Mouse (Mus musculus): ENCODE measurements around the gene Obscn.

The Obscn gene

DNA sequence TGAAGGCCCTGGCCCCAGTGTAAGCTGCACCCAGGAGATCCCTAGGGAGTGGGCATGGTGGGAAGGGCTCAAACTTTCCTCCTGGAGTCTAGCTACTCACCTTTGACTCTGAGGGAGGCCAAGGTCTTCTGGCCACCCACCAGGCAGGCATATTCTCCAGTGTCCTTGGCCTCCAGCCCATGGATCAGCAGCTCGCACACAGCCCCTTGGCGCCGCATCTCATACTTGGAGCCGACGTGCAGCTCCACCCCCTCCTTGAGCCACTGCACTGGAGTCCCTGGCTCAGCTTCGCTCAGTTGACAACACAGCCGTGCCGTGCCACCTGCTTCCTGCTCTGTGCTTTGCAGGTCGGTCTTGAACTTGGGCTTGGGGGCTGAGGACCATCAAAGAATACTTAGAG lies 85.2 kb downstream of the Obscn start:
- DNase-seq, result no peak

DNA sequence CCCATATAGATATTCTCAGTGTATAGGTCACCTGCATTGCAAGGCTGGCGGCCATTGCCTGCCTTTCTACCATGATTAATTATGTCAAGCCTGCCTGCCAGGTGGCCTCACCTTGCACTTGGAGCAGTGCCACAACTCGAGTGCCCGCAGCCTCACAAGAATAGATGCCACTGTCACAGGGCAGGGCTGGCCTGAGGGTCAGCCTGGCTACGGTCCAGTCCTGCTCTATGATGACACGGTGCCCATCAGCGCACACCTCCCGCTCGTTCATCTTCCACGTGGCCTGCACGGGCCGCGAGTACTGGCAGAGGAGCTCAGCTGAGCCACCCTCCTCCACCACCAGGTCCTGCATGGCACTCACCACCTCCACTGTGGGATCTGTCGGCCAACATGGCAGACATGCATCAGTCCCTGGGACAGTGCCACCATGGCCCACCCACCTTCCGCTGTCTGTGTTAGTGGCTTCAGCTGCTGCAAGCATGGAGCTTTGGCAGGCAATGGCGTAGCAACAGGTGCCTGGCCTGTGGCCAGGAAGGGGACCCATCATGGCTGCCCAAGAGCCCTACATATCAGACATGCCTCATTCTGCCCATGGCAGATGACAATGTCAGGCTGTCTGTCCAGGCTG lies 91.4 kb downstream of the Obscn start:
- DNase-seq, result no peak

DNA sequence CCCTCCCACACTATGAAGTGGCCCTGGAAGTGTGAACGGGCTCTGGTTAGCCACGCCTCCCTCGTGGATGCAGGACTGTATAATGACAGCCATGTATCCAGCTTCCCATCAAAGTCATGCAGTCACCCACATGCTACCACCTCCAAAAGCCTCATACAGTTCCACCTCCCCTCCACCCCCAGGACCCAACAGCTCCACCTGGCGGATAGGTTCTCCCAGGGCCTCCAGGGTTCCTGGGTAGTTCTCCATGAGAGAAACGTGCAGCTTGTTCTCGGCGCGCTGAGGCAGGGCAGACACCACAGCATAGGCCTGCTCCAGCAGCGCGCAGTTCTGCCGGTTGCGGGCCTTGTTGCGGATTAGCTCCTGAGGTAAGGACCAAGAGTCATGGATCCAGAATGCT lies 107.2 kb downstream of the Obscn start:
- DNase-seq, result peak in 1 of 2 experiments; percentile 34

DNA sequence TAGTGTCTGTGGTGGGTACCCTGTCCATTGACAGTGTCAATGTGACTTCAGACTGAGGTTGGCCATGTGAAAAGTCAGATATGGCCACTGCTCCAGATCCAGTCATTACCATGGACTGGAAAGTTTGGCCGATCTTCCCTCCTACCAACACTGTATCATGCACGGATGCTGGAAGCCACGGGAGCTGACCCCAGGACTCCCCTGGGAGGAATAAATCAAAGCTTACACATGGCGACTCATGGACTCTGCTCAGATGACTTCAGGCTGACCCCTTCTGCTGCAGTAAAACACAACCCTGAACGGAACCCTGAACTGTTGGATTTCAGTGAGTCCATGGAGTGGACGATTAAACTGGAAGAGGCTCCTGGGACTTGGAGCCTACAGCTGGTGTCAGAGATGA lies 109.8 kb downstream of the Obscn start:
- DNase-seq, result peak; percentile 4 to 8

DNA sequence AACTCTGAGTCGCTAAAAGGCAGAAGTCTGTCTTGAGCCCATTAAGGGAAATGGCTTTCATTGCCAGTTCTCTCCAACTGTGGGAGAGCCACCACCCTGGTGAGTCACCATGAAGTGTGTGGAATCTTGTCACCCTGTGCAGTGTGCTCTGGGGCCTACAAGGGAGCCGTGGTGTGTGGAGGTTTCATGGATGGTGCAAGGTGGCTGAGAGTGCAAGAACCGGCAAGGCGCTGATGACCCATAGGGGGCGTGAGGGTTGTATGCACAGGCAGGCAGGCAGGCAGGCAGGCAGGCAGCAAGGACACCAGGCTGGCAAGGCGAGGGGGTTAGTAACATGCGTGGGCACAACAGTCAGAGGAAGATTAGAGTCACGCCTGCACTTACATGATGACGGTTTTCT lies 121.2 kb downstream of the Obscn start:
- DNase-seq, result peak in 1 of 2 experiments; percentile 64

DNA sequence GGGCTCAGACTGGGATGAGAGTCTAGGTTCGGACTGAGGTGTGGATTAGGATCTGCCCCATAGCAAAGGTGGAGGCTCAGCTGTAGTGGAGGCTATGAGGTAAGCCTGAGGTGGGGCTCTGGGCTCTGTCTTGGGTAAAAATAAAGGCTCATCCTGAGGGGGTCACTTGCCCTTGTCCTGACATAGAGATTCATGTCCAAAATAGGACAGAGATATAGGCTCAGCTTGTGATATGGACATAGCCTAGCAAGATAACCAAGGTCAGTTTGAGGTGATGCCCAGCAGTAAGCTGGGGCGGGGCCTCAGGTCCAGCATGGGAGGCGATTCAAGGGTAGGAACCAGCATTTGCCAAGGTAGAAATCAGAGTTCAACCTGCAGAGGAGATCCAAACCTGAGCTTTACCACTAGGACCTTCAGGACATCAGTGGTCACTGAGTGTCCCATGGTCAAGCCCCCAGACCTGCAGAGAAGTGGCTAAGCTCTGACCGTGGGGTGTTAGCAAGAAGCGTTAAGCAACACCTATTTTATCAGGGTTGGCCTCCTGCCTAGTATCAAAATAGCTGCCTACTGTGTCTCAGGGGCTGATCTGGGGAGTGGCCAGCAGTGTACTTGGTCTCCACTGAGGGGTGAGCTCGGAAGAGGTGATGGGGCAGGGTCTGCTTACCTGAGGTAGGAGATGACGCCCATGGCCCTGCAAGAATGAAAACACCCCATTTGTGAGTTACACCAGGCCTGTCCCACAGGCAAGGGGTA lies 133.7 kb downstream of the Obscn start:
- DNase-seq, result no peak

DNA sequence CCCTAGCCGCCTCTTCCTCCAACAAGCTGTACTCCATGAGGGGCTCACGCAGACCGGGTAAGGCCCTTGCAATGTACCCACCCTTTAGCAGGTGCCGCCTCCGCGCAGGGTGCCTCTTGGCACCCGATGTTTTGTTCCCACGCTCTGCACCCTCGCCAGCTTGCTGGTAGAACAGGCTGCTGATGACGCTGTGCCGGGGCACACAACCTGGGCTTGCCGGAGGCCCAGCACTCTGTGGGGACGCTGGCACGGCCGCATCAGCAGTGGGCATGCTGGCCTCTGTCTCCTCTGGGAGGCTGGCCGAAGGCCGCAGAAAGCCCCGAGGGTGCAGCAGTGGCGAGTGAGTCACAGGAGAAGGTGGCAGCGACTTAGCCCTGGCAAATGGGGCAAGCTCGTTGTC lies 135.6 kb downstream of the Obscn start:
- no peak for DNase-seq

DNA sequence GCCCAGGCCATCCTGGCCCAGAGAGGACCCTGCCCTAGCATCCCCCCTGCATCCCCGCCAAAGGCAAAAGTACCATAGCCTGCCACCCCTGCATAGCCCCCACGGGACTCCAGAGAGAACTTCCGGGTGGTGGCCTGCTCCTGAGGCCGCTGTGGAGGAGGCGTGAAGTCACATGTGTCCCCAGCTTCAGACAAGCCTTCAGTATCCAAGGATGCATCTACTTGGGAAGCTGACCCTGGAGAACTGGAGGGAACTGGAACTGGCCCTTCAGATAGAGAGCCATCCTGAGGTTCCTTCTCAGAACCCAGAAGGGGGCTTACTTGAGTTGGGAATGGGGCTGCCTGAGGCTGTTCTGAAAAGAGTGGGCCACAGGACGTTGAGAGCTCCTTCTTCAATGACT lies 136.4 kb downstream of the Obscn start:
- no peak for DNase-seq

DNA sequence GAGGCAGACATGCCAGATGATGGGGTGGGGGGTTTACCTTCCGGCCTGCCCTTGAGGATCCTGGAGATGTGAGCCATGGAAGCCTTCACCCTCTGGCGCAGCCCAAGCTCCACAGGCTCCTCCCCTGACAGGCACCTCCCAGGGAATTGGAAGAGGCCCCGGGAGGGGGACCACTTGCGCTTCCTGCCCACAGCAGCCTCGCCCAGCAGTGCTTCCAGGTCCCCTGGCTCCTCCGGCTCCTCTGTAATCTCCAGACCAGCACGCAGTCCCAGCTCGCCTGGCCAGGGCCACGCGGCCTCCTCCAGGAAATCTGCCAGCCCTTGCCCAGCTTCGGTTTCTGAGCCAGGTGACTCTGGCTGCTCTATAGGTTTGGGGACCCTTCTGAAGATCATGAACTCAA lies 137.0 kb downstream of the Obscn start:
- DNase-seq, result no peak

DNA sequence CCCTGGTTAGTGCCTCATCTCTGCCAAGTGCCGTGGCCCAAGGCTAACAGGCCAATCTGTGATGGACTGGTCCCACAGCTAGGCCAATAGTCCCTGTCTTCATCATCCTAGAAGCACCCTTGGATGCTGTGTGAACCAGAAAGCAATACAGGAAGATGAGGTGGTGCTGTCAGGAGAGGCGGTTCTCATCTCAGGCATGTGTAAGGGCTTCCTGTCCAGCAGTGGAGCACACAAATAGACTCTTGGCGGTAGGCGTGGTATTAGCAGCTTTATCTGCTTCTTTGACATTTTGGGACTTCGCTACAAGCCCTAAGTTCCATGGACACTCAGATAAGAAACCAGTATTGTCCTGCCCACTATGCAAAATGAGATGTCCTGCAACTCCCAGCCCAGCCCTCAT lies 138.7 kb downstream of the Obscn start:
- no peak for DNase-seq

DNA sequence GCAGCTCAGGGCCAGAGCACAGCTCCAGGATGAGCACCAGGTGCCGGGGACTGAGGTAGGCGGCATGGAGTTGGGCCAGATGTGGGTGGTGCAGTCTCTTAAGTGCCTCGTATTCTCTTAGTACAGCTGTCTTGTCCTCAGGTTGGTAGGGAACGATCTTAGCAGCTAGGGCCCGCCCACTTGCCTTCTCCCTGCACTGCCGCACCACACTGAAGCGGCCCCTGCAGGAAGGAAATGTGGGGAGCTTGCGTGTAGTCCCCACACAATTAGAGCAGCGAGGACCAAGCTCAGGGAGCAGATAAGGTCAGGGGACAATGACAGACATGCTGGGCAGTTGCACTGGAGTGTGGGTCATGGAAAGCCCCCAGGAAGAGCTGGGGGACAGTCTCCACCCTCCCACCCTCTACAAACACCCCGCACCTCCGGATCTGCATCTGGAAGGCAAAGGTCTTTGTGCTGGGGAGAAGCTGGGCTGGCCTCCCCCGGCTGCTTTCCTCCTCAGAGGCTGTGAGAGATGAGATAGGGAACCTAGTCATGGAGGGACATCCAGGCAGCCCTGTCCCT lies 140.3 kb downstream of the Obscn start:
- no peak for DNase-seq

DNA sequence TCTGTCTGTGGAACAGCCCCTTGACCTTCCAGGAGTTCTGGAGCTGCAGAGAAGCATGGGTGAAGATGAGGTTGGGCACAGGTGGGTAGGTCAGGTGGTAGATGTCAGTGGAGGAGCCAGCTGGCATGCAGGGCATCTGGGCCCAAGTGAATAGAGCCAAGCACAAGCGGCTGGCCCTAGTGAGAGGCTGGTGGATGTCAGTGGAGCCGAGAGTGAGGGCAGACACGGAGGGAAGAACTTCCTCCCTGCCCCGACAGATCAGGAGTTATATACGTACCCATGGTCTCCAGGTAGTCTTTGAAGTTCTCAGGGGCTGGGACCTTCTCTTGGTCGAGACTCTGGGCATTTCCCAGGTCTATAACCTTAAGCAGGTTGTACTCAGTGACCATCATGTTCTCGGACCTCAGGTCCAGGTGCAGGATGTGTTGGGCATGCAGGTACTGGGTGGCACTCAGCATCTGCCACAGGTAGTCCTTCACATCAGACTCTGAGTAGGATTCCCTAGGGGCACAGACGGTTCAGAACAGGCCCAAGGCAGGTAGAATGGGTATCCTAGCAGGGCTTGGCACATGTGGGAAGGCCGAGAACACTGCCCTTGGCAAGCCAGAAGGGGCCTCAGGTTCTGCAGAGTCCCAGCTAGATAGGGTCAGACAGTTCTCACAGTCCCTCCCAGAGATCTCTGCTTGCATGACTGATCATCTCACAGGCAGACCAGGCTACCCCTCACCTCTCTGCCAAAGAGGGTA lies 141.0 kb downstream of the Obscn start:
- no peak for DNase-seq

DNA sequence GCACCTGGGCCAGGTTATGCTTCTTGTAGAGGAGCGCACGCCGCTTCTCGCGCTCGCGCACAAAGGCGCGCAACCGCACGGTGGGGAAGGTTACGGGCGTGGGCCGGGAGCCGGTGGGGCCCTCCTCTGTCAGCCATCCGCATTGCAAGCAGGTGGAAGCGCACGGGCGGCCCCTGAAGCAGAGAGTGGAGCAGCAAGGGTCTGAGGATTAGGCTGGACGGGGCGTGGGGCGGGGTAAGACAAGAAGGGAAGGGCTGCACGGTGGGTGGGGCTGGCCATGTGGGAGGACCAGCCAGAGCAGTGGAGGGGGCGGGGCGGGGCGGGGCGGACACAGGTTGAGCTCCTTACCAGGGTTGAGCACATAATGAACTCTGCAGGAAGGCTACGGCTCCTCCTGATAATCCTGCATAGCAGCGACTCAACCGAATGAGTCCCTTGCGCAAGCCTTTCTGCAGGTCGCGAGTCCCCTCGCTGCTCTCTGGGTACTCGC lies 141.8 kb downstream of the Obscn start:
- peak; percentile 73 to 81 for DNase-seq

DNA sequence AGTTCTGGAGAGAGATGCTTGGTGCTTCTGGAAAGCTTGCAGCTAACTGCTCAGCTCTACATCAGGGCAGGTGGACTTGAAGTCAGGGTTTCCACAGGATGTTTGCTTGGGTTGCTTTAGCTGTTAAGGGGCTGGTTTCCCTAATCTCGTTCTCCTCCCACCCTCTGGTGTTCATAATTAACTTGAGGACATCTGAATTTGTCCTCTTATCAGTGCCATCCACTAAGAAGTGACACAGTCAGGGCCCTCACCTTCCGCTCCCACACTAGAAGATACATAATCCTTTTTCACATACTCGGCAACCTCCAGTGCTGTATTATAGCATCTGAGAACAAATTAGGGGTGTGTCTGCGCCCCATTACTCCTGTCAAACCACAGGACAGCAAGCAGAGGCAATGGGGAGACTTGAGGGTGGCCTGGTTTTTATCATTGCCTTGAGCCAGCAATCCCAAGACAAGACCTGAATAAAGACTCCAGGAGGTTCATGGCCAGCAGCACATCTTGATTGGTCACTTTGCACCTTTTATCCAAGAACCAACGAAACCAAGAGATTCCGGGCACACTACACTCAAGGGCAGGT lies 143.0 kb downstream of the Obscn start:
- DNase-seq, result no peak

DNA sequence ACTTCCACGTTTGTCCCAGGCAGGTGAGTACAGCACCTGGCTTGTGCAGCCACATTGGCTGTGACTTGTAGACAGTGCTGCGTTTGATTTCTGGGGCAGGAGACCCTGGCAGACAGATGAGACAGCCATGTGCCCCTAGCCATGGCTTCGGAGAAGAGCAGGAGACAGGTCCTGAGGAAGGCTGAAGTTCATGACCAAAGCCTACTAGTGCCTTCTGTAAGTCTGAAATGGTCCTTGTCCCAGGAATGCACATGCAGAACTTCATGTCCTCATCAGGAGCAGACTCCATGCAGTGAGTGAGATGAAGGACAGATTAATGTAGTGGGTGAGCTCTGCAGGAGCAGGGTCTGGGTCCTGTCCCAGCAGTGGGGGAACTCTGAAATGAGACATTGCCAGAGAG lies 144.3 kb downstream of the Obscn start:
- no peak for DNase-seq

DNA sequence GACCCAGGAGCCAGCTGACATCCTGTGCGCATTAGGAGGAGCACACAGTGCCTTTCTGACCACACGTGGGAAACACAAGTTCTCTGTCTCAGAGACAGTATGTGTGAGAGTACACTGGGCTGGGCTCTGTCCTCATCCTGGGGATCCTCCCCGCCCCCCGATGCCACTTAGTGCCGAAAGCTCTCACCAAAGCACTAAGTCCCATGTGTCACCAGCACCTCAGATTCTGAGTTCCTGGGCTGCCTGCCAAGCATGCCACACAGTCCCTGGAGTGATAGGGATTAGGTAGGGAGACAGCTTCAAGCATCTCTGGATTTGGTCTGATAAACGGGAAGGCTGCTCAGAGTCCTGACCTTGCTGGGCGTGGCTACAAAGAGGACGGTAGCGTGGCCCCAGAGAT lies 145.4 kb downstream of the Obscn start:
- DNase-seq, result peak in 1 of 2 experiments; percentile 36

DNA sequence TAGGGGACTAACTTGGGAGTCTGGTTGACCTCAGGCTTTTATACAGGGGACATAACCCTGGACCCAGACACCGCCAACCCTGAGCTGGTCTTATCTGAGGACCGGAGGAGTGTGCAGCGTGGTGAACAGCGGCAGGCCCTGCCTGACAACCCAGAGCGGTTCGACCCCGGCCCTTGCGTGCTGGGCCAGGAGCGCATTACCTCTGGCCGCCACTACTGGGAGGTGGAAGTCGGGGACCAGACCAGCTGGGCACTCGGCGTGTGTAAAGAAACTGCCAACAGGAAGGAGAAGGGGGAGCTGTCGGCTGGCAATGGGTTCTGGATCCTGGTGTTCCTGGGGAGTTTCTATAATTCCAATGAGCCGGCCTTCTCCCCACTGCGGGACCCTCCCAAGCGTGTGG lies 146.1 kb downstream of the Obscn start:
- no peak for DNase-seq

DNA sequence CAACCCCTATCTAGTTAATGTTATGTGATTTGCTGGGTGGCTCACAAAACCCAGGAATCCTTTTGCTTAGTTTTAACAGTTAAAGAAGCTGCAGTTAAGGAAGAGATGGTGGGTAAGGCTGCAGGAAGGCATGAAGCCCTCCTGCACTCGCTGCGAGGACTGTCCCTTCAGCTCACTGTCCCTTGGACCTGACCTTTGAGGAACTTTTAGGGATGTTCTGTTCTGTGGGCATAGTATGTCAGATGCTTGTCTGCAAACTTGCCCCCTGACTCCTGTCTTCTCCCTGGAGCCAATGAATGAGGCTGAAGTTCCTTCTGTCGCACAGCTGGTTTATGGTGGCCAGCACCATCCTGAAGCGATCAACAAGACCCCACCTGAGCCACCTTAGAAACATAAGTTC lies 147.0 kb downstream of the Obscn start:
- DNase-seq, result no peak

DNA sequence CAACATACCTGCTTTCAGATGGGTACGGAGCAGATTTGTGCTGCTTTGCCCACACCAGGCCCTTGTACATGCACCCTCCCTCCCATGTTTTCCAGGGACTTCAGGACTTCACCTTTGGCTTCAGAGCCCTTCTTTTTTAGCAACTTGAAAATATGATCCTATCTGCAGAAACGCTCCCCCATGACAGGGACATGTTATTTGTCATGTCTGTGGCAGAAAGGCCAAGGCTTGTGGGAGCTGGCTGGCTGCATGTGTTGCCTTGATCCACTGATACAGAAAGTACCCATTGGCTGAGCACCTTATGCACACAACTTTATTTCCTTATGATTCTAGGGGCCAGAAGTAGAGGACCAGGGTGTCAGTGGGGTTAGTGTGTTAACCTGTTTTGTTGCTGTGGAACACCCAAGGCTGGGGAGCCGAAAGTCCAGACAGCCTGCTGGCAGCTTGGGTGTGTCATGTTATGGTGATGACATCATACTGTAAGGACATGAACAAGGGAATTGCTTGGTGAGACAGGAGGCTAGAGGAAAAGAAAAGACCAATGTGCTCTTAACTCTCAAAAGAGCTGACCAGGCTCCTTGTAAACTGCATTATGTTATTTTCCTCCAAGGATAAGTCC lies 150.8 kb downstream of the Obscn start:
- no peak for DNase-seq

DNA sequence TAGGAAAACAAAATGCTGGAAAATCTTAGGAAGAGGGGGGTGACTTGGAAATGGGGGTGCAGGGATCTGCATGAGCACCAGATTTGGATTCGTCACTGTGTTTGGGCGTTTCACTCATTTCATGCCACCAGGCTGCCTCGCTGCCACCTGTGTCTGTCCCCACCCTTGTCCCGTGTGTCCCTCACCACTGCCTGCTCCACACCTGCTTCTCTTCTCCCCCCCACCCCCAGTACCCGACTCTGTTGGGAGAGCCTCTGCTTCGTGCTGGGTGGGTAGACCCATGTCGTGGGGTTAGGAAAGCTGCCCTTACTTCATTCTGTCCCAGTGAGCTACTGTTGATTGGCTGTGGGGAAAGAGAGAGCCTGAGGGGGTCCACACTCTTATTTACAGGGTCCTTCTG lies 151.5 kb downstream of the Obscn start:
- no peak for DNase-seq

DNA sequence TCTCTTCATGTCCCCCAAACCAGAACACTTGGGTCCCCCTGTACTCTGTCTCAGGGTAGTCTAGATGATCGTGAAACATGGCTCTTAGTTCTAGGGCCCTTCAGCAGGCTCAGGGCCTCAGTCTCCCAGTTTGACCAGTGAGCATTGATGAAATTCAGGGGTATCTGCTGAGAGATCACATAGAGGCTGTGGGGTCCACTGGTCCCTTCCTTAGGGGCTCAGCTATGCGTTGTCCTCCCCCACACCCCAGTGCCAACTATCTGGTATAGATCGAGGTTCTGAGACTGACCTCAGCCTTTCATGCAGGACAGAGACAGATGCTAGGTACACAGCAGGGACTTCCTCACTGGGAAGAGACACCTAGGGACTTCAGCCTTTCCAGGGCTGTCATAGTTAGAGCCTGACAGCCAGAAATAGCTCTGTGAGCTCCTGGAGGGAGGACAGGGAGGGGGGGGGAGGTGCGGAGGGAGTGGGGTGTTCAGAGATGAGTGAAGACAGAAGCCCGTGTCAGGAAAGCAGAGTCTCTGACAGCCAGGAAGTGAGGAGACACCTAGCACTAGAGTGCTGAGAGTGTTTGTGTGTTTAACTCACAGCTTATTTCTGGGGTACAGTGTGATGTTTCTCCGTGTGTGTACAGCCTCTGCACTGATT lies 152.4 kb downstream of the Obscn start:
- DNase-seq, result no peak

DNA sequence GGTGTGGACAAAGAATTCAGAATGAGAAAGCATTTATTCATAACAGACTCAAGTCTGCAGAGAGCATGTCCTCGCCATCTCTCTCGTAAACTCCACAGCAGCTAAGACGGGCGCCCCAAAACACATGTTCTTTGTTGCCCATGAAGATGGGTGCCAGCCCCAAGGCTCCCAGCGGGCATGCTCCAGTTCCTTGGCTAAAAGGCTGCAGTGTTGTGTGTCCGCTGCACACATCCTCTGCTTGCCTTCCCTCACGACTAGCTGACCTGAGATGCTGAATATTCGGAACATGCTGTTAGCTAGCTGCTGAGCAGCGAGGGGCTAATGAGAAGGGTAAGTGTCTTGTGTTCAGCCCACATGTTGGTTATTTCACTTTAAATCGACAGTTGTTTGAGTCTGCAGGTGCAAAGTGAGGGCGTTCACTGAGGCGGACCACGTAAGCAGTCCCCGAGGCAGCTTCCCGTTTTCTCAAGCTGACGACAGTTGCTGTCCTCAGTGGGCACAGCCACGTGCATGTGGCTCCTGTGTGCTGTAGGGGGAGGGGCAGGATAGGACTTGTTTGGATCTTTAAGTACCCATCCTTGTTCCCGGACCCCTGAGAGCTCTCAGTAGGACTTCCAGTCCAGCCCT lies 153.6 kb downstream of the Obscn start:
- DNase-seq, result no peak

Measured in kidney, postnatal 36 days (tissue).